Mouse (Mus musculus): ENCODE data around the gene Tpmt.

The Tpmt gene

DNA sequence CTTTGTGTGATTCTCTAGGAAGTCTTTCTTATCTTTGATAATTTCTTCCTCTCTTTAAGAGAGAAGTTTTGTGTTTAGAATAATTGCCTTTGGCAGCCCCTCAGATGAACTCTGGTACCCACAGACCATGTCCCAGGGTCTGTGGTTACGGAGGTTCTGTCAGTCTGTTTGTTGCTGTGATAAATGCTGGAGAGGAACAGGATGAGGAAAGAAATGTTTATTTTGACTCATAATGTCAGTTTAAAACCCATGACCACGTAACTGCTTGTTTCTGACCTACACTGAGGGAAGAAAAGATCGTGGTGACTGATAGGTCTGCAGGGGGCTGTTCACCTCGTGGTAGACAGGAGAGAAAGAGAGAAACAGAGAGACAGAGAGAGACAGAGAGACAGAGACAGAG is 68.6 kb downstream of the Tpmt start:
- DNase-seq (ENCODE audit: low read depth) = no peak

DNA sequence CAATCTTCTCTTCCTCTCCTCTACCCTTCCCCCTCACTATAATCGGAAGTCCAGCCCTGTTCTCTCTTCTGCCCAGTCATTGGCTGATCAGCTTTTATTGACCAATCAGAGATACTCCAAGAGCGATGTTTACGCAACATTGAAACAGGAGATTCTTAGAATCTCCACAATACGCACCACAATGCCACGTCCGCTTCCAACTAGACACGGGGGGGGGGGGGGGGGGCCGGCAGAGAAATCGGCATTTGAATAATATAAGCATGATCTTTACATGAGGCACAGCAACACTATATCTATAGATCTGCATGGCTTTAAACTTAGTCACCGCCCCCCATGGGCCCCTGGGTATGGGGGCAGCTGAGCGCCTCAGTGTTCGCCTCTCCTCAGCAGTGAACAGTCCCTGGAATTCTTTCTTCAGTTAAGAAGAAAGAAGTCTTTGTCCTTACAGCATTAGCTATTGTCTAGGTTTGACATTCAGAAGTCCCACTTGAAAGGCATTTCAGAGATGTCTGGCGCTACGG is 69.4 kb downstream of the Tpmt start:
- DNase-seq (ENCODE audit: low read depth) = no peak
